Mouse (Mus musculus) right cerebral cortex, postnatal 25 days (tissue): ENCODE results near the gene Kdr.
"Not testable (repeated sequence)": the region's sequence is repeated elsewhere in the genome, so short reads cannot be mapped to it uniquely, and the experiment has no call there.

ENCODE experiments used
- DNase-seq: peaks from one replicate; pipeline ENCODE4 v3.0.0; 2022

The Kdr gene

DNA sequence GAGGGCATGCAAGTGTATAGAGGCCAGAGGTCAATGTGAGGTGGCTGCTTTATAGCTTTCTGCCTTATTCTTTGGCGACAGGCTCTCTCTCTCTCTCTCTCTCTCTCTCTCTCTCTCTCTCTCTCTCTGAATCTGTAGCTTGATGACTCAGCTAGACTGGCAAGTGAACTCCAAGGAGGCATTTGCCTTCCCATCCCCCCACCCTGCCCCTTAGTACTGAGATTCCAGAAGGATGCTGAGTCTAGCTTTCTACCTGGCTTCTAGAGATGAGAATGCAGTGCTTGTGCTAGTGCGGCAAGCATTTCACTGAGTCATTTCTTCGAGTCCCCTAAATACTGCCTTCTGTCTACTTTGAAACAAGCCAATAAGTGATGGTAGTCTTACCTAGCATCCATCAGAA, 21.7 kb downstream of the Kdr start:
- DNase-seq = no peak

DNA sequence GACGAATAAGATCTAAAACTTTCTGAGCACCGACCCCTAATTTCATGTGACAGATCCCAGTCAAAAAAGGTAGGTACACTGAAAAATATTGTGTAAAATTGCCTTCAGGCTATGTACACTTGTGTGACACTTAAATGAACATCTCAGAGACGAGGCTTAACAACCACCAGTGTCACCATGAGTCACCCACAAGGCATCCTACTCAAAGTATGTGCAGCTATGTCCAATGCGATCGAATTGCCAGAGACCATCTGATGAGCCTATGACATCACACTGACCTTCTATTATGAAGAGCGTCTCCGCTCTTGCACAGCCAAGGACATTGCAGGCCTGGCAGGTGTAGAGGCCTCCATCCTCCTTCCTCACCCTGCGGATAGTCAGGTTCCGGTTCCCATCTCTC, 22.4 kb downstream of the Kdr start:
- DNase-seq = no peak

DNA sequence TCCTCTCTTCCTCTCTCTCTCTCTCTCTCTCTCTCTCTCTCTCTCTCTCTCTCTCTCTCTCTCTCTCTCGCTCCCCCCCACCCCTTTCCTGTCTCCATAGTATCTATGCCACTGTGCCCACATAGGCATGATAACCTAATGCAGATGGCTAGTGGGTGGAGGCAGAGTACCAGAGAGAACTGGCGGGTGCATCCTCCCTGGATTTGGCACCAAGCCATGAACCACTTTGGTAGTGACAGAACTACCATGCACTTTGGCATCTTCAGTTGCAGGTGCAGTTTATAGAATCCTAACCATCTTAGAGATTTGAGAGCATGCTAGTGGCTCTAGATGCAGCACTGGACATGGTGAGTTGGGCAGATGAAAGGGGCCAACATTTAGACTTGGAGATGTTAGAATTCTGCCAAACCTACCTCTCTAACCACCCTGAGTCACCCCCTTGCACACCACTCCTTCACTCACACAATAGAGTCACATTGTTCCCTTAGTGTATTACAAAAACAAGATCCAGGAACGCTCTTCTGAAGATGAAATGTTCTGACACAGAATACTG, 23.4 kb downstream of the Kdr start:
- no peak for DNase-seq

DNA sequence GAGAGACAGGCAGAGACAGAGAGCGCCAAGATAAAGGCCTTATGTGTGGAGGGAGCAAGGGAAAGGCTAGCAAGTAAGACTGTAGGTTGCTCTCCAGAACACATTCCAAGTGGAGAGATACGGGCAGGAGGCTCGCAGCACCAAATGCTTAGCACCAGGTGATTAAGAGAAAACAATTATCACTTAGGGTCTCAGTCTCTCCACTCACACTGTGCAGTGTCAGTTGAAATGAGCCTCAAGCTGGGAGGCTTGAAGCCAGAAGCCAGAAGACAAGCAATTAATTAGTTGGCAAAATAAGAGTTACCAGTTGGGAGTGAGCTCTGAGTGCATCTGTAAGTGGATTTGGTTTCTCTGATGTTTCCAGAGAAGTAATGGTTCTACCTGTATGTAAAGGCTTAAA, 24.0 kb downstream of the Kdr start:
- DNase-seq = no peak

DNA sequence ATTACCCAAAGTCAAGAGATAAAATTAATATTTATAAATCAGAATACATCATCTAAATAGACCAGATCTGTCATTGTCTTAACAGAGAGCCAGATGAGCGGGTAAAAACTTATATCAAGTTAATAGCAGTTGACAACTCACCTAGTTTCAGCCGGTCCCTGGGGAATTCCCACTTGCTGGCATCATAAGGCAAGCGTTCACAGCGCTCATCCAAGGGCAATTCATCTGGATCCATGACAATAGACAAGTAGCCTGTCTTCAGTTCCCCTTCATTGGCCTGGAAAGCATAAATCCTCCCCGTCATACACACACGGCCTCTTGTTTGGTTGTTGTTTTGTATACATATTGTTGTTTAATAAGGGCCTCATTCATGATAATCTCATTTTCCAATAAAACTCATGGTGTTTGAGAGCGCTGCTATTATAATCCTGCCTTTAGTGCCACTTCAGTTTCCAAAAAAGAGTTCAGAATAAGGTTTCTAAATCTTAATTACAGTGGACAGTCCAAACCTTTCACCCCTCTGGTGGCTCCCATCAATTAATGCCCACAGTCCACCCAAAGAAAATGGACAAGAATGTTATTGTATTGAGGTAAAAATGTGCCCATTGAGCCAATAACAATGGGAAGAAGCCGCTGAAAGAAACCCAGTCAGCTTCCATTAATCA, 26.0 kb downstream of the Kdr start:
- no peak for DNase-seq

DNA sequence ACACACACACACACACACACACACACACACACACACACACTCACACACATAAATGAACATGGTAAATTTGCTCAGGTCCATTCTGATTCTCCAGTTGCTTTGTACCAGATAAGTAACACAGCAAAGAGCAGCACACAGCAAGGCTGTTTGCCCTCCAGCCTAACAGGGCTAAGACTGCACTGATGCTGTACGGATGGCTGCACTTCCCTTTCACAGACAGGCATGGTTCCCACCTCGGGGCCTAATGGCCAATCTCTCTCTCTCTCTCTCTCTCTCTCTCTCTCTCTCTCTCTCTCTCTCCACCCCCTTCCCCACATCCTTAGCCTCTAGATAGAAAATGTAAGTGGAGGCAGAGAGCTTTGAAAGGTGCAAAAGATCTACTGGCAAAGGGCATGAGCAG, 27.4 kb downstream of the Kdr start:
- DNase-seq = no peak

DNA sequence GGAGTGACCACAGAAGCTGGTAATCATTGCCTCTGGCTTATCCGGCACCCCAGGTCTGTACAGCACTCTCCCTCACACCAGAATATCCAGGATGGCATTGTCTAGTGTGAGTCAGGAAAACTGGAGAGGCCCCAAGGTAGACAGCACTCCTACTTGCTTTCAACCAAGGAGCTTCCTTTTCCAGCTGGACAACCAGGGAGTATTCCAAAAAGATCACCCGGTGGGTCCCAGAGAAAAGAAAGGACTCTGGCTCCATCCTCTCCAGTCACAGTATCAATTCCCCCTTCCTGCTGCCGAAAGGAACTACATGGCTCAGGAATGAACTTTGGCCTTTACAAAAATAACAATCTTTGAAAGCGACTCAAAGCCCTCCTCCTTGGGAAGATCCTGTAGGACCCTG, 32.9 kb downstream of the Kdr start:
- no peak for DNase-seq

DNA sequence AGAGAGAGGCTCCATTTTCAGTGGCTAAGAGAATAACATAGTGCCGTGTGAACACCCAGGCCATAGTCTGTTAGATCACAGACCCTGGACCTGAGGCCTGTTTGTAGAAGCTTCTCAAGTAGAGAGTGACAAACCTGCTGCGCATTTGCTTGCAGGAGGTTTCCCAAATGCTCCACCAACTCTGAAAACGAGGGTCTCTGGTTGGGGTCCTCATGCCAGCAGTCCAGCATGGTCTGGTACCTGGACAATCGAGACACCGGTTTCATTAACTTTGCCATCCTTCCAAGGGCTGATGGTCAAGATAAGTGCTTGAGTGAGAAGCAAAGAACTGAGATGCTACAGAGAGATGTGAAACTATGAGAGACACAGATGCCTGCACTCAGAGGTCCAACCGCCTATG, 35.0 kb downstream of the Kdr start:
- DNase-seq = no peak

DNA sequence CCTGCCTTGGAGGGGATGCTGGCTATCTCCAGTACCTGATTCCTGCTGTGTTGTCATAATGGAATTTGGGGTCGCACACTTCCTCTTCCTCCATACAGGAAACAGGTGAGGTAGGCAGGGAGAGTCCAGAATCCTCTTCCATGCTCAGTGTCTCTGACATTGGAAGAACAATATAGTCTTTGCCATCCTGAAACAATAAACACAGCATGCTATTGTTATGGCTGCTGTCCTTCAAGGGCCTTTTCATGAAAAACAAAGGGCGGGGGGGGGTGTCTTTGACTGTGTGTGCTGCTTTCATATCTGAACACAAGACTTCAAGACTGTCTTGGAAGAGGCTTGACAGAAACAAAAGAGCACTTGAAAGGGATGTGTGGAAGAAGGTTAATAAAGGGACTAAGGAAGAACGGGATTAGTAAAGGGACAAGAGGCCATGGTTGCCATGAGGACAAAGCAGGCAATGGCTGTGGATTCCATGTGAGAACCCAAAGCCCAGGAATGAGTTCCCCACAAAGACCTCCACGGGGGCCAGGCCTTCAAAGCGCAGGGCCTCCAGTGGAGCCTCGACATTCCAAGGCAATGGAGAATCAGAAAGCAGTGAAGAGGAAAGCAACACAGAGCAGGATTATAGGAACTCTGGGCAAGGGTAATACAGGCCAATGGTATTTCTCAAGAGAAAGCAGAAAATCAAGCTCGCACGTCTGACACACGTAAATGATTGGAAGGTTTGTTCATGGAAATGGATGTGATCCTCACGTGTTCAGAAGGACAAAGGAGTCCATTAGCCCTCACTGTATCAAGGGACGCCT, 36.3 kb downstream of the Kdr start:
- DNase-seq = no peak

DNA sequence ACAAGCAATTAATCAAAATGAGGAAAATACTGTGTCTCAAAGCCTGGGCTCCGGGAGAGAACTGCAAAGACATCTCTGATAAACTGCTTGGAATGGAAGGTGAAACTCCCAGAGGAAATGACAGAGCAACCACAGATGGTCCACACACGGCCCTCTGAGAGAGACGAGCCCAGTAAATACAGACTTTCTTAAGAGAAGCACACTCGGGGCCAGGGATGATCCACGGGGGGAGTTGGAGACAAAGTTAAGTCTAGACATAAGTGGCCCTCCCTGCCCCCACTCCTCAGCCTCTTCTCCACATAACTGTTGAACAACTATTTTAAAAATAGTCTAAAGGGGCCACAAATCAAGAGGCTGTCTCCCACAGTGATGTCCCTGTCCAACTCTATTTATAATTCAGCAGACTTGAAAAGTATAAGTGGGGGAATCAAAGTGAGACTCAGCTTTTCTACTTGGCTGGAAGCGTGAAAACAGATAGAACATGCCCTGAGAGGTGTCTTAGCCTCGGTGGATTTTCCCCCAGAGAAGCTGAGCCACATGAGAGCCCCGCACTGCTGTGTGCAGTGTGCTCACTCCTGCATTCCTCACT, 39.0 kb downstream of the Kdr start:
- no peak for DNase-seq

DNA sequence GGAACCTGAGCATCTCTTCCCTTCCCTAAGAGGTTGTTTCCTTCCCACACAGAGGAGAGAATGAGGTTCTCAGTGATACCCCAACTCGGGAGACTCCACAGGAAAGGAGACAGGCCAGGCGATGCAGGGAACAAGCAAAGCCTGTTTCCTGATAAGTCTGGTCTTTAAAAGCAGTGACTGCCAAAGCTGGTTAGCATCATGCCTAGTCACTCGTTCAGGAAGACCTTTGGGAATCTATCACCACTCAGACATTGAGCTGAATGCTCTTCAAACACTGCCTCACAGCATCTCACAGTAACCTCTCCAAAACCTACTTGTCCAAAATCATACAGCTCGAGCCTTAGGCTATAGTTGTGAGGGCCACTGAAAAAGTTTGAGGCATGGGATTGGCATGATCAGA, 40.2 kb downstream of the Kdr start:
- DNase-seq = no peak

DNA sequence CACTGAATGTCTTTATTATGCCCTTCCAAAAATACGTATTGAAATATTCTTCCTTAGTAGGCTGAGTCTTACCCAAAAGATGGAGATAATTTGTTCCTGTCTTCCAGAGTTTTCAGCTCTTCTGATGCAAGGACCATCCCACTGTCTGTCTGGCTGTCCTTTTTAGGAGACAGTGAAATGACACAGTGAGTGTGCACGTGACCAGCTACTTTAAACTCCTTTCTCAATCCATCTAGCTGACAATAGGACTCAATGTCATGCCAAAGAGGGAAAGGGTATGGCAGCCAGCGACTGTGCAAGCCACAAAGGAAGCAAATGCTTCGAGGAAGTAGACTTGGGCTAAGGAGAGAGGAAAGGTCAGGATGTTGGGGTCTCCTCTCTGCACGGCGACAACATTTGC, 42.0 kb downstream of the Kdr start:
- no peak for DNase-seq

DNA sequence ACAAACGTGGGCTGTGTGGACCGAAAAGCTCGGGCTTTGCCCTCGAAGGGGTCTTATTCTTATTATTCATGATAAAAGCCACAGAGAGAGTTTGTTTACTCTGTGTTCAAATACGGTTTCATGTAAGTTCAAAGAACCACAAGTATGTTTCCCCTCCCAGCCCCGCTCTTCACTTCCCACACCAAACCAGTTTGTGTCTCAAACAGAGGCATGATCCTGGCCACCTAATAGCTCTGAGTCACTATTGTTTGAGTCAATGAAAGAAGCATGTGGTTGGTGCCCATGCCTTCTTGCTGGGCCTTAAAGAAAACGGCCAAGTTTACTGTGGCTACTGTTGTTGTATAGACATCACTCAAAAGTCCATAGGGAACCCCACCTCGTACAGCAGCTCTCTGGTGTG, 43.0 kb downstream of the Kdr start:
- DNase-seq = no peak

DNA sequence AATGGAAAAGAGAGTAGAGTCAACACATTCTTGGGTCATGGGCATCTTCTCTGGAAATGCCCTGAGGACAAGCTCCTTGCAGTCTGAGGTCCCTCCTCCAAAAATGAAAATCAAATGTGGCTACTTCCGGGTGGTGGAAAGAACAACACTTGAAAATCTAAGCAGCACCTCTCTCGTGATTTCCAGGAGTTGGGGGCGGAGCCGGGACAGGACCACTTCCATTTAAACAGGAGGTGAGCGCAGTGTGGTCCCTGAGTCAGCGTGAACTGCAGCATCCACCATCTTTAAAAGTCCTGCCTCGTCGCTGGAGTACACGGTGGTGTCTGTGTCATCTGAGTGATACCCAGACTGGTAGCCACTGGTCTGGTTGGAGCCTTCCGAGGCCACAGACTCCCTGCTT, 44.1 kb downstream of the Kdr start:
- DNase-seq = no peak

DNA sequence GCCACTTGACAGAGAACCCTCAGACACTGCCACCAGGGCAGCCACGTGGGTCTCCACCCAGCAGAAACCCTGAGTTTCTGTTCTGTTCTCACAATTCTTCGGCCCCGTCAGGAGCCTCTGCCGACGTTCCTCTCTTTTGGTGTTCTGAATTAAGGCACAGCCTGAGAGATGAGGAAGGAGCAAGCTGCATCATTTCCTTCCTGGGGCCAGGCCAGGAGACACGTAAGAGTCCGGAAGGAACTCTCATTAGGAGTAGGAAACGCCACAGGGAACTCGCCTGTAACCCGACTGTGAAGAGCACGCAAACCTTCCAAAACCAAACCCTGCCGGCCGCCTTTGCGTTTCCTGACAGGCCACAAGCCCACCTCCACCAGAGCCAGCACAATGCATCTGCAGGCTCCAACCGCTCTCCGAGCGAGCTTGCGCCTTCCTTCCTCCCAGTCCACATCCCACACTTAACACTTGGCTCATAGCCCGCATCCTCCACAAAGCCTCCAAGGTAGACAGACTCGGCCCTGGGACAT, 44.7 kb downstream of the Kdr start:
- peak; percentile 12 for DNase-seq

DNA sequence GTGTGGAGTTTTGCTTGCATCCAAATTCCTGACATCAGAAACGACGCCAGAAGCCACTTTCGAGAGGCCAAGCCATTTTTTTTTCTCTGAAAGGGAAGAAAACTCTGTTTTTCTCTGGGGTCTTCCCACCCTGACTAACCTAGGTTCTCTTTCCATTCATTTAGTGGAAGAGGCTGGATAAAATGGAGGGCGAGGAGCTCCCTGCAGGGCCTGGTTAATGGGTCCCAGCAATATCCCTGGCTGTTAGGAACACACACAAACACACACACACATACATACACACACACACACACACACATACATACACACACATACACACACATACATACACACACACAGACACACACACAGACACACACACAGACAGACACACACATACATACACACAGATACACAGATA, 46.8 kb downstream of the Kdr start:
- DNase-seq = not testable (repeated sequence)

DNA sequence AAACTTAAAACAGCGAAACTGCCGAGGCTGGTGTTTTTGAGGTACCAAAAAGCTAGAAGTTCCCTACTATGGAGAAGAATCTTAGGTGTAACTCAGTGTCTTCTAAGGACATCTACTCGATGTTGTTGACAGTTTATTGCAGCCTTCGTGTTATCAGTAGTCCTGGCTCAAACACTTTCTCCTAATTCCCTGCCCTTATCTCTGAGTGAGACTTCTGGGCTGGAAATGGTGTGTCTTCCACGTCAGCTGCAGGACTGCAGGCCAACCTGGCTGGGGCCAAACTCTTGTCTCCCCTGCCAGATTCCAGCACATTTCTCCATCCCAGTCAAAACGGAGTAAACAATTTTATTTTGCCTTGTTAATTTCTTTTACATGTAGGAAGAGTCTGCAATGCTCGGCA, 48.3 kb downstream of the Kdr start:
- DNase-seq = no peak

DNA sequence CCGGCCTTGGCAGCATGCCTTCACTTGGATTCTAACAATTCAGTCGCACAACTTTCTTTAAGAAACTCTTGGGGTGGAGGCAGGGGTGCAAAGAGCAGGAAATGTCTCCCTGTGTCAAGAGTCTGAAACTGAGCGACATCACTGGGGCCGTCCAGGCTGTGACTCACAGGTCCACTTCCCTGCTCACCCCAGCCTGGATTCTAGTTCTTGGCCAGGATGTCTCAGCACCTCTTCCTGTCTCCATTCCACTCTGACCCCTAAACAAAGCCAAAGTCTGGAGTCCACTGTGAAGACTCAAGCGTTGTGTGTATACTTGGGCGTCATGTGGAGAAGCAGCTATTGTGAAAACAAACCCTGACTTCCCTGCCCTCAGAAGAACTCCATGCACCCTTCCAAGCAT, 55.6 kb downstream of the Kdr start:
- no peak for DNase-seq

DNA sequence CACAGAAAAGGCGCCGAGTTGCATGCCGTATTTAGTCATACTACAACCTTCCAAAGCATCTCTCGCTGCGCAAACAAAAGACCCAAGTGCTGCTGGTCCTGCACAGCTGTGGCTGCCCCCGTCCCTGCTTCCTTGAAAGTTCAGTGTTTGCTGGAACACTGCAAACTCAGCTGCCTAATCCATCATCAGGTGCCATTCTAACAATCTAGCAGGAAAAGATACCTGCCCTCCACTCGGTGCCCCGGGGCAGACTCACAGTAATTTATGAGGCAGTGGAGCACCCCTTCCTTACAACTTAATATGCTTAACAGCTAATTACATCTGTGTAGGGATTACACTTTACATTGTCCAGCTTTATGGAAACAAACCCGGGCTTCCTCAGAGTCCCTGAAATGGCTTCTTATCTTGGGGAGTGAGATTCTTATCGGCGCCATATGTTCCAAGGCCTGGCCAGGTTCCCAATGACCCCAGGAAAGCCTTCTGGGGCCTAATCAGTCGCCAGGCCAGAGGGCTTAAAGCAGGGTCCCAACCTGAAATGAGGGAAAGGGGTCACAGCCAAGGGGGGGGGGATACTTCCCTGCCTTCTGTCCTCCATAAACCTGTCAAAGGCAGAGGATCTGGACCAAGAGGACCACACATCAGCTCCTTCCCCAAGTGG, 56.4 kb downstream of the Kdr start:
- no peak for DNase-seq

DNA sequence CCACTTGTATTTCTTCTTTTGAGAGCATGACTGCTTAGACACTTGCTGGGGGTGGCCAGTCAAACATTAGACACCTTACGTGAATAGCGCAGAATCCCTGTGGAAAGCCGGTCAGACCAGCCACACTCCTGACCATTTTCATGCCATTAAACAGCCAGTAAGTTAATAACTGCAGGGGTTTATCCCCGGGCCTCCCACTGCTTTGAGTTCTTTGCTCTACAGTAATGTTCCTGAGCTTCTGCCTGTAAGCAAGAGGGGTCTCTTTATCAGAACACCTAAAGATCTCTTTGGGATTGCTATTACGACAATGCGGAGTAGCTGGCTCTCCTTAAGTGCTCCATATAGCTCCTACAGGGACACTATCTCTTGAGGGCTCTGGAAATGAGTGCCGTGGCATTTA, 58.7 kb downstream of the Kdr start:
- no peak for DNase-seq

DNA sequence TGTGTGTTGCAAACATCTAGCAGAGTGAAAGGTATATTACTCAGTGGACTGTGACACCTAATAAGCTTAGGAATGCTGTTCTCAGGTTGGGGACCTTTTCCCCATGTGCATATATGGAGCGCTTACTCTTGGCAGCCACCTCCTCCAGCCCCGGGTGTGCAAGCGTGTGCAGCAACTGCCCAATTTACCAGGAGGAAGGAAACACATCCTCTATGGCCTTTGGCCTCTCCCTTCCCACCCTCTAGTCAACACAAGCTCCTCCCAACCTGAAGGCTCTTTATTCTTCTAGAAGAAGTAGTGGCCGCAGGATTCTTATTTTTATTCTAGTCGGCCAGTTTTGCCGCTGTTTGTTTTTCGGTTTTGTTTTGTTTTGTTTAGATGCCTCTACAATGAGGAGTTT, 60.1 kb downstream of the Kdr start:
- DNase-seq = no peak

DNA sequence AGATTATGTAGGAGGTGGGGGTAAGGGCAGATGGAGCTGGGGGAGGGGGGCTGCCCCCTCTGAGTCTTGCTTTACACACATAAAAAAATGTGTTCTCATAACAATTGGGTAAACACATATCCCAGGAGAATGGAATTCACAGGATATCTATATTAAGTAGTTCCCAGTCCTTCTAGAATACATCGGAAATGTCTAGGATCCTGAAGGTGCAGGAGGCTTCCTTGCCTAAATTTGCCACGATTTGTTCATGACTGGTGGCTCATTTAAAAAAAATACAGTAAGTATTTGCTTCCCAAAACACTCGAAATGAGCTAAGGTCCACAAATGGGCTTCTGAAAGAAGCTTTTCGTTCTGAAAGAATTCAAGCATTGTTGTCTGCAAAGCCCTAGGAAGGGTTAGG, 61.0 kb downstream of the Kdr start:
- DNase-seq = no peak

DNA sequence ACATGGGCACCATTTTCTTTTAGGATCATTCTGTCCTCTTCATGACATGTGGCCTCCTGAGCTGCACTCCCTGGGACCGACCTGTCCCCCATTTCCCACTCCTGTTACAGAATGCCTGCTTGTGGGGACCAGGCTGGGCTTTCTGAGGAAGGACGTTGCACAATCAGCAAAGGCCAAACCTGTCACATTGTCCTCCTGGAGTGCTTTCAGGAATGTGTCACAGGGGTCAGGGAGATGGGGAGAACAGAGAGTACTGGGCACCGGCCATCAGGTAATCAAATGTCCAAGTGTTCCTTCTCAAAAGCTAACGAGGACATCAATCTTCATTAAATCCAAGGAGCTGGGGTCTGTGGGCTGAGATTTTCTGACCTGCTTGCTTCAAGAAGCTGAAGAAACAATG, 72.2 kb downstream of the Kdr start:
- DNase-seq = no peak
